Mouse (Mus musculus): ENCODE measurements around the gene Hnrnph2. TPM values are rescaled to one million over a fixed set of nuclear protein-coding genes. Genes with fewer than 3 reads are reported as not detected.

Hnrnph2 gene
- 139 and 141 TPM in 2 replicates for polyA plus RNA-seq (2015; fragmentation: Nextera tagmentation; extraction: Ambion mirVana)

GRCm38 (mm10) chrX:134600659-134601379 lies at the start of gene Hnrnph2, which contains the start of gene Gla:
Gene Hnrnph2 (plus strand): TSS chrX:134601179.
Gene Gla (minus strand): TSS chrX:134601125.
- H3K4me2 ChIP-seq, result peak within 1 kb of the TSS; percentile 58
- WGBS, result 17% methylated on average over 33 of the region's 33 CpGs
- H3K9me3 ChIP-seq, result no peaks in the 10 kb centered on the region
- peak within 1 kb of the TSS; percentile 54 for H3K9ac ChIP-seq
- H3K27me3 ChIP-seq, result no peaks in the 10 kb centered on the region
- H3K36me3 ChIP-seq, result no peaks in the 10 kb centered on the region
- peak within 1 kb of the TSS; percentile 95 for H3K27ac ChIP-seq (replicated peaks)
- peaks cover 17% of the 10 kb centered on the region; the same call in 1 of the 2 replicates for H3K4me1 ChIP-seq (replicated peaks)
- H3K4me3 ChIP-seq, result peak within 1 kb of the TSS; percentile 55
- ATAC-seq (ENCODE audit: low FRiP score, low read depth), result peak; percentile 99

- H3K9ac ChIP-seq, result no peak overlapping the region
- 93% methylated on average over 4 of the region's 4 CpGs for WGBS
- ATAC-seq (ENCODE audit: low FRiP score, low read depth), result no peak
- no peak overlapping the region for H3K27ac ChIP-seq (replicated peaks)
- H3K27me3 ChIP-seq, result no peaks in the 10 kb centered on the region
- no peak overlapping the region for H3K4me2 ChIP-seq
- no peaks in the 10 kb centered on the region for H3K4me1 ChIP-seq (replicated peaks)
- H3K36me3 ChIP-seq, result no peaks in the 10 kb centered on the region
- no peaks in the 10 kb centered on the region for H3K9me3 ChIP-seq
- no peak overlapping the region for H3K4me3 ChIP-seq
Observed at GRCm38 (mm10) chrX:134553326-134553725, 47.7 kb upstream of the Hnrnph2 start.

- H3K9me3 ChIP-seq, result no peaks in the 10 kb centered on the region
- H3K27me3 ChIP-seq, result no peaks in the 10 kb centered on the region
- H3K36me3 ChIP-seq, result no peaks in the 10 kb centered on the region
- no peak overlapping the region for H3K4me3 ChIP-seq
- ATAC-seq (ENCODE audit: low FRiP score, low read depth), result no peak
- no peak overlapping the region for H3K9ac ChIP-seq
- no peak overlapping the region for H3K27ac ChIP-seq (replicated peaks)
- no peak overlapping the region for H3K4me2 ChIP-seq
- WGBS, result 77% methylated on average over 6 of the region's 6 CpGs
- H3K4me1 ChIP-seq (replicated peaks), result no peaks in the 10 kb centered on the region
Observed at GRCm38 (mm10) chrX:134554425-134554824, 46.6 kb upstream of the Hnrnph2 start.

- no peaks in the 10 kb centered on the region for H3K9me3 ChIP-seq
- ATAC-seq (ENCODE audit: low FRiP score, low read depth), result no peak
- H3K9ac ChIP-seq, result no peak overlapping the region
- no peaks in the 10 kb centered on the region for H3K36me3 ChIP-seq
- H3K27me3 ChIP-seq, result no peaks in the 10 kb centered on the region
- H3K4me1 ChIP-seq (replicated peaks), result no peaks in the 10 kb centered on the region
- WGBS, result 88% methylated on average over 4 of the region's 4 CpGs
- no peak overlapping the region for H3K4me3 ChIP-seq
- H3K27ac ChIP-seq (replicated peaks), result no peak overlapping the region
- no peak overlapping the region for H3K4me2 ChIP-seq
Observed at GRCm38 (mm10) chrX:134564326-134564725, 36.7 kb upstream of the Hnrnph2 start.

- WGBS, result 85% methylated on average over 8 of the region's 8 CpGs
- no peak for ATAC-seq (ENCODE audit: low FRiP score, low read depth)
- no peak overlapping the region for H3K4me3 ChIP-seq
- H3K36me3 ChIP-seq, result no peaks in the 10 kb centered on the region
- no peak overlapping the region for H3K27ac ChIP-seq (replicated peaks)
- H3K9ac ChIP-seq, result no peak overlapping the region
- no peaks in the 10 kb centered on the region for H3K9me3 ChIP-seq
- no peaks in the 10 kb centered on the region for H3K4me1 ChIP-seq (replicated peaks)
- H3K4me2 ChIP-seq, result no peak overlapping the region
- H3K27me3 ChIP-seq, result no peaks in the 10 kb centered on the region
Observed at GRCm38 (mm10) chrX:134566536-134567222, 34.3 kb upstream of the Hnrnph2 start.

- ATAC-seq (ENCODE audit: low FRiP score, low read depth), result no peak
- WGBS, result 80% methylated on average over 4 of the region's 4 CpGs
Observed at GRCm38 (mm10) chrX:134577896-134578295, 23.1 kb upstream of the Hnrnph2 start.

GRCm38 (mm10) chrX:134580528-134581305 lies 20.3 kb upstream of the Hnrnph2 start:
- WGBS, result 89% methylated on average over 14 of the region's 14 CpGs
- Histone ChIP-seq H3K9me3 (no peaks in the 10 kb centered on the region), H3K4me3 (no peak overlapping the region), H3K27me3 (no peaks in the 10 kb centered on the region), H3K27ac (replicated peaks) (no peak overlapping the region), H3K4me1 (replicated peaks) (no peaks in the 10 kb centered on the region), H3K36me3 (no peaks in the 10 kb centered on the region), H3K9ac (no peak overlapping the region), H3K4me2 (no peak overlapping the region)
- ATAC-seq (ENCODE audit: low FRiP score, low read depth), result no peak

More at GRCm38 (mm10) chrX:134577896-134578295, 23.1 kb upstream of the Hnrnph2 start:
- Histone ChIP-seq H3K4me2 (no peak overlapping the region), H3K4me3 (no peak overlapping the region), H3K36me3 (no peaks in the 10 kb centered on the region), H3K27ac (replicated peaks) (no peak overlapping the region), H3K9ac (no peak overlapping the region), H3K4me1 (replicated peaks) (no peaks in the 10 kb centered on the region), H3K27me3 (no peaks in the 10 kb centered on the region), H3K9me3 (no peaks in the 10 kb centered on the region)

GRCm38 (mm10) chrX:134582270-134582669 lies 18.7 kb upstream of the Hnrnph2 start:
- no peak for ATAC-seq (ENCODE audit: low FRiP score, low read depth)
- no peak overlapping the region for H3K4me2 ChIP-seq
- H3K4me3 ChIP-seq, result no peak overlapping the region
- no peak overlapping the region for H3K9ac ChIP-seq
- no peaks in the 10 kb centered on the region for H3K36me3 ChIP-seq
- H3K27me3 ChIP-seq, result no peaks in the 10 kb centered on the region
- H3K9me3 ChIP-seq, result no peaks in the 10 kb centered on the region
- WGBS, result 86% methylated on average over 11 of the region's 11 CpGs
- peaks cover 10% of the 10 kb centered on the region for H3K4me1 ChIP-seq (replicated peaks)
- H3K27ac ChIP-seq (replicated peaks), result no peak overlapping the region

GRCm38 (mm10) chrX:134582888-134583669 lies 17.9 kb upstream of the Hnrnph2 start, which contains the start of gene Btk:
Gene Btk (minus strand): TSS chrX:134583570.
- 80% methylated on average over 11 of the region's 11 CpGs for WGBS
- Histone ChIP-seq H3K27me3 (no peaks in the 10 kb centered on the region), H3K4me3 (no peak within 1 kb of the TSS), H3K27ac (replicated peaks) (no peak within 1 kb of the TSS), H3K9me3 (no peaks in the 10 kb centered on the region), H3K36me3 (no peaks in the 10 kb centered on the region), H3K9ac (no peak within 1 kb of the TSS), H3K4me1 (replicated peaks) (peaks cover 13% of the 10 kb centered on the region), H3K4me2 (no peak within 1 kb of the TSS)
- no peak for ATAC-seq (ENCODE audit: low FRiP score, low read depth)

- ATAC-seq (ENCODE audit: low FRiP score, low read depth), result peak; percentile 98
- WGBS, result 20% methylated on average over 45 of the region's 45 CpGs
- Histone ChIP-seq H3K4me2 (peak within 1 kb of the TSS; percentile 65), H3K9me3 (no peaks in the 10 kb centered on the region), H3K27me3 (no peaks in the 10 kb centered on the region), H3K36me3 (peaks cover 7% of the 10 kb centered on the region; the same call in 1 of the 2 replicates), H3K4me1 (replicated peaks) (peaks cover 13% of the 10 kb centered on the region), H3K4me3 (peak within 1 kb of the TSS; percentile 47), H3K9ac (peak within 1 kb of the TSS; percentile 51), H3K27ac (replicated peaks) (peak within 1 kb of the TSS; percentile 83)
Observed at GRCm38 (mm10) chrX:134585103-134586002, 15.6 kb upstream of the Hnrnph2 start, which contains the start of gene Rpl36a. Gene Rpl36a (plus strand): TSS chrX:134585654.
